8 mouse cellular contexts compared by ENCODE assay signal in the genomic region with DNA sequence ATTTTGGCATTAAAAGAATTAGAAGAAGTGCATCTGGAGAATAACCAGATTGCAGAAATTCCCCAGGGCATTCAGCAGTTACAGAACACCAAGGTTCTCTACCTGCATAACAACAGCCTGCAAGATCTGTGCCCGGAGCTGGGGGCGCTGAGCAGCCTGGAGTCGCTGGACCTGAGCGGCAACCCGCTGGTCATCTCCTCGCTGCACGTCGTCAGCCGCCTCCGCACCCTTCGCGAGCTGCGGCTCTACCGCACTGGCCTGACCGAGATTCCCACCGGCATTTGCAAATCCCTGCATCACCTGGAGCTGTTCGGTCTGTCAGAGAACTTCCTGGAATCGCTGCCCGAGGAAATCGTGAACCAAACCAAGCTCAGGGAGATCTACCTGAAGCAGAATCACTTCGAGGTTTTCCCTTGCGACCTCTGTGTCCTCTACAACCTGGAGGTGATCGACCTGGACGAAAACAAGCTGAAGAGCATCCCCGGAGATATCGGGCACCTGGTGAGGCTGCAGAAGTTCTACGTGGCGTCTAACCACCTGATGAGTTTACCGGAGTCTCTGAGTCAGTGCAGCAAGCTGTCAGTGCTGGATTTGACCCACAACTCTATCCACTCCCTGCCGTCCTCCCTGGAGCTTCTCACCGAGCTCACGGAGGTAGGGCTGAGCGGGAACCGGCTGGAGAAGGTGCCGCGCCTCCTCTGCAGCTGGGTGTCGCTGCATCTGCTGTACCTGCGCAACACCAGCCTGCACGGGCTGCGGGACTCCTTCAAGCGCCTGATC. TPM values are rescaled to one million over a fixed set of nuclear protein-coding genes. Genes with fewer than 3 reads are reported as not detected.
A peak's percentile ranks its signal among the peaks of the same experiment; 100 is the strongest.
DNase-seq lines count a peak whose midpoint lies in the region; ATAC-seq and TF ChIP-seq lines count a peak whose summit lies in the region.

No protein-coding gene starts in this region.

- no peak for DNase-seq in gastrocnemius, adult 2 months
- no peak for DNase-seq in gastrocnemius, postnatal 4 days (ENCODE audit: low spot score in 2 of 2)
- peak; percentile 57 for DNase-seq in embryonic facial prominence, embryonic 10.5 days (ENCODE audit: low spot score)
- DNase-seq in liver, embryonic 11.5 days (ENCODE audit: low spot score) = peak; percentile 38
- peak; percentile 21 for DNase-seq in naive thymus-derived CD4-positive, alpha-beta T cell, adult 2 months (ENCODE audit: low read depth)
- DNase-seq in gastrocnemius, postnatal 14 days = no peak

- ATAC-seq in hindbrain, embryonic 16.5 days = peak; percentile 88
- no peak for ATAC-seq in liver, embryonic 11.5 days (replicated peaks; ENCODE audit: low FRiP score)

- under 1% methylated on average over 41 of the region's 41 CpGs for WGBS in embryonic facial prominence, embryonic 10.5 days
- under 1% methylated on average over 41 of the region's 41 CpGs for WGBS in hindbrain, embryonic 16.5 days
- WGBS in liver, embryonic 11.5 days = 2% methylated on average over 41 of the region's 41 CpGs

- intact Hi-C loops in gastrocnemius, adult 2 months (cut with DNase I) = no loop called here
- intact Hi-C loops in gastrocnemius, postnatal 14 days (cut with DNase I; ENCODE audit: low total_unique reads) = no loop called here

- H3K4me2 ChIP-seq in hindbrain, embryonic 16.5 days (ENCODE audit: low read length) = peak overlapping the region; percentile 96
- peak overlapping the region; percentile 71 for H3K4me2 ChIP-seq in liver, embryonic 11.5 days

- TF ChIP-seq CTCF in gastrocnemius, adult 2 months (IDR thresholded peaks at IDR 0.05) = peak; percentile 23; the same call in 1 of the 2 replicates
- 0 out of 2 replicates have a peak, but pooled peaks have one; percentile 3 for TF ChIP-seq CTCF in E14TG2a.4 (conservative IDR thresholded peaks at IDR 0.05; ENCODE audit: low read length)

- H3K9me3 ChIP-seq in E14TG2a.4 (ENCODE audit: low read length) = no peaks in the 10 kb centered on the region
- no peaks in the 10 kb centered on the region for H3K9me3 ChIP-seq in embryonic facial prominence, embryonic 10.5 days
- H3K9me3 ChIP-seq in hindbrain, embryonic 16.5 days (ENCODE audit: control insufficient read depth, low read length) = no peaks in the 10 kb centered on the region
- no peaks in the 10 kb centered on the region for H3K9me3 ChIP-seq in liver, embryonic 11.5 days (ENCODE audit: control insufficient read depth, low read length)

- peaks cover 71% of the 10 kb centered on the region for H3K4me1 ChIP-seq in E14TG2a.4 (replicated peaks; ENCODE audit: low read depth, low read length)
- H3K4me1 ChIP-seq in embryonic facial prominence, embryonic 10.5 days = peaks cover 28% of the 10 kb centered on the region
- peaks cover 10% of the 10 kb centered on the region for H3K4me1 ChIP-seq in hindbrain, embryonic 16.5 days (ENCODE audit: control insufficient read depth, insufficient read depth, low read depth, low read length)
- no peaks in the 10 kb centered on the region for H3K4me1 ChIP-seq in liver, embryonic 11.5 days (replicated peaks; ENCODE audit: control insufficient read depth, insufficient read depth, low read length)

- no peaks in the 10 kb centered on the region for H3K27me3 ChIP-seq in E14TG2a.4 (ENCODE audit: insufficient read depth, low read length)
- peaks cover 50% of the 10 kb centered on the region for H3K27me3 ChIP-seq in embryonic facial prominence, embryonic 10.5 days (replicated peaks; ENCODE audit: low read depth, poor library complexity, severe bottlenecking)
- H3K27me3 ChIP-seq in hindbrain, embryonic 16.5 days (replicated peaks; ENCODE audit: control insufficient read depth, insufficient read depth, low read length) = peaks cover 7% of the 10 kb centered on the region
- peaks cover 26% of the 10 kb centered on the region for H3K27me3 ChIP-seq in liver, embryonic 11.5 days (replicated peaks; ENCODE audit: control insufficient read depth, insufficient read depth, low read length)

- peak overlapping the region; percentile 55 for H3K9ac ChIP-seq in hindbrain, embryonic 16.5 days (ENCODE audit: low read depth, low read length)
- no peak overlapping the region for H3K9ac ChIP-seq in liver, embryonic 11.5 days (ENCODE audit: low read depth, low read length)

- peaks cover 8% of the 10 kb centered on the region for H3K36me3 ChIP-seq in E14TG2a.4 (ENCODE audit: insufficient read depth, low read length)
- no peaks in the 10 kb centered on the region for H3K36me3 ChIP-seq in embryonic facial prominence, embryonic 10.5 days (replicated peaks)
- no peaks in the 10 kb centered on the region for H3K36me3 ChIP-seq in hindbrain, embryonic 16.5 days (ENCODE audit: control insufficient read depth, insufficient read depth, low read length)
- H3K36me3 ChIP-seq in liver, embryonic 11.5 days (ENCODE audit: control insufficient read depth, insufficient read depth, low read length) = no peaks in the 10 kb centered on the region

- no peak overlapping the region for H3K27ac ChIP-seq in gastrocnemius, adult 2 months
- H3K27ac ChIP-seq in embryonic facial prominence, embryonic 10.5 days (replicated peaks) = no peak overlapping the region
- H3K27ac ChIP-seq in hindbrain, embryonic 16.5 days (ENCODE audit: low read depth, low read length) = no peak overlapping the region
- no peak overlapping the region for H3K27ac ChIP-seq in liver, embryonic 11.5 days (ENCODE audit: low read depth, low read length)

- H3K4me3 ChIP-seq in gastrocnemius, adult 2 months = peak overlapping the region; percentile 34
- peak overlapping the region; percentile 80 for H3K4me3 ChIP-seq in E14TG2a.4 (replicated peaks; ENCODE audit: low read length)
- H3K4me3 ChIP-seq in embryonic facial prominence, embryonic 10.5 days = peak overlapping the region; percentile 58
- H3K4me3 ChIP-seq in hindbrain, embryonic 16.5 days (ENCODE audit: low read length) = peak overlapping the region; percentile 50
- H3K4me3 ChIP-seq in liver, embryonic 11.5 days (ENCODE audit: low read depth, low read length) = peak overlapping the region; percentile 37

RNA-seq across cellular contexts. Expression of a gene that starts 2.6 kb away (rescaled TPM):
- not detected for total RNA-seq in gastrocnemius, adult 2 months (2021)
- not detected for total RNA-seq in gastrocnemius, postnatal 4 days (2021)
- polyA plus RNA-seq in embryonic facial prominence, embryonic 10.5 days (2016; fragmentation: Nextera tagmentation; extraction: Ambion mirVana) = 2.4 and 3.0 TPM in 2 replicates
- polyA plus RNA-seq in hindbrain, embryonic 16.5 days (2015; fragmentation: Nextera tagmentation; extraction: Ambion mirVana) = 1.6 and 2.5 TPM in 2 replicates
- 0.65 and 0.93 TPM in 2 replicates for polyA plus RNA-seq in liver, embryonic 11.5 days (2014; fragmentation: Nextera tagmentation; extraction: Ambion mirVana)
- total RNA-seq in gastrocnemius, postnatal 14 days (2021) = not detected

RNA-seq across cellular contexts. Expression of a gene that starts 5.9 kb away (rescaled TPM):
- total RNA-seq in gastrocnemius, adult 2 months (2021) = not detected
- not detected for total RNA-seq in gastrocnemius, postnatal 4 days (2021)
- not detected in 2 replicates for polyA plus RNA-seq in embryonic facial prominence, embryonic 10.5 days (2016; fragmentation: Nextera tagmentation; extraction: Ambion mirVana)
- polyA plus RNA-seq in hindbrain, embryonic 16.5 days (2015; fragmentation: Nextera tagmentation; extraction: Ambion mirVana) = 0.09 TPM in 1 of 2 replicates, not detected in the other
- polyA plus RNA-seq in liver, embryonic 11.5 days (2014; fragmentation: Nextera tagmentation; extraction: Ambion mirVana) = not detected in 2 replicates
- total RNA-seq in gastrocnemius, postnatal 14 days (2021) = not detected

RNA-seq across cellular contexts. Expression of a gene that starts 48.4 kb away (rescaled TPM):
- total RNA-seq in gastrocnemius, adult 2 months (2021) = 10 to 100 TPM; 12.8 to 12.9 TPM
- 10 to 100 TPM; 16.5 to 22.0 TPM for total RNA-seq in gastrocnemius, postnatal 4 days (2021)
- 30.0 and 32.1 TPM in 2 replicates for polyA plus RNA-seq in embryonic facial prominence, embryonic 10.5 days (2016; fragmentation: Nextera tagmentation; extraction: Ambion mirVana)
- polyA plus RNA-seq in hindbrain, embryonic 16.5 days (2015; fragmentation: Nextera tagmentation; extraction: Ambion mirVana) = 25.5 and 31.0 TPM in 2 replicates
- 23.2 and 24.7 TPM in 2 replicates for polyA plus RNA-seq in liver, embryonic 11.5 days (2014; fragmentation: Nextera tagmentation; extraction: Ambion mirVana)
- total RNA-seq in gastrocnemius, postnatal 14 days (2021) = 10 to 100 TPM; 10.9 to 11.6 TPM

RNA-seq across cellular contexts. Expression of a gene that starts 49.4 kb away (rescaled TPM):
- not detected for total RNA-seq in gastrocnemius, adult 2 months (2021)
- total RNA-seq in gastrocnemius, postnatal 4 days (2021) = not detected
- polyA plus RNA-seq in embryonic facial prominence, embryonic 10.5 days (2016; fragmentation: Nextera tagmentation; extraction: Ambion mirVana) = not detected in 2 replicates
- polyA plus RNA-seq in hindbrain, embryonic 16.5 days (2015; fragmentation: Nextera tagmentation; extraction: Ambion mirVana) = 0.09 and 0.17 TPM in 2 replicates
- not detected in 2 replicates for polyA plus RNA-seq in liver, embryonic 11.5 days (2014; fragmentation: Nextera tagmentation; extraction: Ambion mirVana)
- not detected for total RNA-seq in gastrocnemius, postnatal 14 days (2021)

RNA-seq across cellular contexts. Expression of a gene that starts 50.5 kb away (rescaled TPM):
- not detected for total RNA-seq in gastrocnemius, adult 2 months (2021)
- total RNA-seq in gastrocnemius, postnatal 4 days (2021) = not detected
- not detected in 2 replicates for polyA plus RNA-seq in embryonic facial prominence, embryonic 10.5 days (2016; fragmentation: Nextera tagmentation; extraction: Ambion mirVana)
- 0.90 and 0.98 TPM in 2 replicates for polyA plus RNA-seq in hindbrain, embryonic 16.5 days (2015; fragmentation: Nextera tagmentation; extraction: Ambion mirVana)
- polyA plus RNA-seq in liver, embryonic 11.5 days (2014; fragmentation: Nextera tagmentation; extraction: Ambion mirVana) = not detected in 2 replicates
- not detected for total RNA-seq in gastrocnemius, postnatal 14 days (2021)

Comparison
In these comparisons a context has a peak if more than half of its experiments do, and no peak if none do; other contexts are left out.
1. DNase-seq: peak in embryonic facial prominence, embryonic 10.5 days (single experiment), liver, embryonic 11.5 days (single experiment) and naive thymus-derived CD4-positive, alpha-beta T cell, adult 2 months (single experiment); none in gastrocnemius, adult 2 months (single experiment), gastrocnemius, postnatal 4 days (0 of 2) and gastrocnemius, postnatal 14 days (single experiment).
2. Peak in every context shown above with its lines, with median percentiles within 50 percentile points of each other: H3K4me3 ChIP-seq.